Mouse (Mus musculus): ENCODE results near the gene Wrap53.
"Not testable (repeated sequence)": the region's sequence is repeated elsewhere in the genome, so short reads cannot be mapped to it uniquely, and the experiment has no call there.

Wrap53 gene

DNA sequence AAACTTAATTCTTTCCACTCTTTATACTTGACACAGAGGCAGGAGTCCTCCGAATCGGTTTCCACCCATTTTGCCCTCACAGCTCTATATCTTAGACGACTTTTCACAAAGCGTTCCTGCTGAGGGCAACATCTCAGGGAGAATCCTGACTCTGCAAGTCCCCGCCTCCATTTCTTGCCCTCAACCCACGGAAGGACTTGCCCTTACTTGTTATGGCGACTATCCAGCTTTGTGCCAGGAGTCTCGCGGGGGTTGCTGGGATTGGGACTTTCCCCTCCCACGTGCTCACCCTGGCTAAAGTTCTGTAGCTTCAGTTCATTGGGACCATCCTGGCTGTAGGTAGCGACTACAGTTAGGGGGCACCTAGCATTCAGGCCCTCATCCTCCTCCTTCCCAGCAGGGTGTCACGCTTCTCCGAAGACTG lies at the start of gene Wrap53, which contains the start of gene Trp53:
Gene Wrap53 (minus strand): TSS at position 165 of the 424 bp plus-strand sequence.
Gene Trp53 (plus strand): TSS at position 269 of the 424 bp plus-strand sequence.
- peak; percentile 72 for DNase-seq

DNA sequence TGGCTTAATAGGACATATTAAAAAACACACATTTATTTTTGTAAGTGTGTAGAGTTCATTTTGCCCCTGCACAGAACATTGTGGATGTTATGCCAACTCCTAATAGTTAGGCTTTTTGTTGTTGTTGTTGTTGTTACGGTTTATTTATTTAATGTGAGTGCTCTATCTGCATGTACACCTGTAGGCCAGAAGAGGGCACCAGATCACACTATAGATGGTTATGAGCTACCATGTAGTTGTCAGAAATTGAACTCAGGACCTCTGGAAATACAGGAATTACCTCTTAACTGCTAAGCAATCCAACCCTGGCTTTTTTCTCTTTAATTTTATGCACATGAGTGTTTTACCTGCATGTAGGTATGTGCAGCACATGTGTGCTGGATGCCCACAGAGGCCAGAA lies 49.7 kb upstream of the Wrap53 start:
- no peak for DNase-seq

DNA sequence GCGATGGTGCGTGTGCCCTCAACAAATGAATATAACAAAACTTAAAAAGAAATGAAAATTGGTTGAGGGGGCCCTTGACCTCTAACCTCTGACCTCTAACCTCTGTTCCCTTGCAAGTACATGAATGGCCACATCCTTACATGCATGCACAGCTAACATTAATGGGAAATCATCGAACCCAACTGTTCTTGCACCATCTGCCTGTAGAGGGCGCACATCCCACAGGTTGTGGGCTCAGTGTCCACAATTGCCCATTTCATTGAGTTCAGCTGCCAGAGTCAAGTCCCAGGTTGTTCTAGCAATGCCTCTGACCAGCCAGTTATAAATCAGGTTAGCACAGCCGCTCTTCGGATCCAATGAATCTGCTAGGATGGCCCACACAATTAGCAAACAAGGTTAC lies 48.2 kb upstream of the Wrap53 start:
- DNase-seq: peak; percentile 72

DNA sequence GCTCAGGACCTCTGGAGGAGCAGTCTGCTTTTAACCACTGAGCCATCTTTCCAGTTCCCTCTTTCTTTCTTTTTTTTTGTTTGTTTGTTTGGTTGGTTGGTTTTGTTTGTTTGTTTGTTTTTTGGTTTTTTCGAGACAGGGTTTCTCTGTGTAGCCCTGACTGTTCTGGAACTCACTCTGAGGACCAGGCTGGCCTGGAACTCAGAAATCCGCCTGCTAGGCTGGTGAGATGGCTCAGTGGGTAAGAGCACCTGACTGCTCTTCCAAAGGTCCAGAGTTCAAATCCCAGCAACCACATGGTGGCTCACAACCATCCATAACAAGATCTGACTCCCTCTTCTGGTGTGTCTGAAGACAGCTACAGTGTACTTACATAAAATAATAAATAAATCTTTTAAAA lies 44.3 kb upstream of the Wrap53 start:
- DNase-seq: not testable (repeated sequence)

DNA sequence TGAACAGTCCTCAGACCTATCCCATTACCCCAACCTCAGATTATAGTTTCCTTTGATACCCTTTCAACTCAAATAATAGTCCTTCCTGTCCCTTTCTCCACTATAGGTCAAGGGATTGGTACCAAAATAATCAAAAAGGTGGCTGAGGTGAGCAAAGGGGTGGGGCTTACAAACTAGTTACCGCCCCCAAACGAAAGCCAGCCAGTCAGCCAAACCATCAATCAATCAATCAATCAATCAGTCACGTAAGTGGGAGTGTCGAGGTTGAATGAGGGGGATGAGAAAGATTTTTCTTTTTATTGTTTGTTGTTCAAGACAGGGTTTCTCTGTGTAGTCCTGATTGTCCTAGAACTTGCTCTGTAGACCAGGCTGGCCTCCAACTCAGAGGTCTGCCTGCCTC lies 43.0 kb upstream of the Wrap53 start:
- no peak for DNase-seq

DNA sequence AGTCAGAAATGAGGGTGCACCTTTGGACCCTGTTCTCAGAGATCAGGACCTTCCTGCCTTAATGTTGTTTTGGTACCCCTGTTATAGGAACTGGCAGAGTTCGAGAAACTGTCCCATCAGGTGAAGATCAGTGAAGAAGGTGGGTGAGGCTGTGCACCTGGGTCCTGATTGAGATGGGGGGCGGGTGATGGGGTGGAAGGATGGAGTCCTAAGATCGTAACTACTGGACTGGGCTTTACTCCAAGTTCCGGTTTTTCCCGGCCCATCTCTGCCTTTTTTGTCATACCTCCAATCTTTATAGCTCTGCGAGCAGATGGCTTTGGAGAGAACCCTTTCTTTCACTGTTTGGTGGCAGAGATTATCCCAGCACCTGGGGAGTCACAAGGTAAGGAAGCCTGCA lies 42.4 kb upstream of the Wrap53 start:
- DNase-seq: no peak

DNA sequence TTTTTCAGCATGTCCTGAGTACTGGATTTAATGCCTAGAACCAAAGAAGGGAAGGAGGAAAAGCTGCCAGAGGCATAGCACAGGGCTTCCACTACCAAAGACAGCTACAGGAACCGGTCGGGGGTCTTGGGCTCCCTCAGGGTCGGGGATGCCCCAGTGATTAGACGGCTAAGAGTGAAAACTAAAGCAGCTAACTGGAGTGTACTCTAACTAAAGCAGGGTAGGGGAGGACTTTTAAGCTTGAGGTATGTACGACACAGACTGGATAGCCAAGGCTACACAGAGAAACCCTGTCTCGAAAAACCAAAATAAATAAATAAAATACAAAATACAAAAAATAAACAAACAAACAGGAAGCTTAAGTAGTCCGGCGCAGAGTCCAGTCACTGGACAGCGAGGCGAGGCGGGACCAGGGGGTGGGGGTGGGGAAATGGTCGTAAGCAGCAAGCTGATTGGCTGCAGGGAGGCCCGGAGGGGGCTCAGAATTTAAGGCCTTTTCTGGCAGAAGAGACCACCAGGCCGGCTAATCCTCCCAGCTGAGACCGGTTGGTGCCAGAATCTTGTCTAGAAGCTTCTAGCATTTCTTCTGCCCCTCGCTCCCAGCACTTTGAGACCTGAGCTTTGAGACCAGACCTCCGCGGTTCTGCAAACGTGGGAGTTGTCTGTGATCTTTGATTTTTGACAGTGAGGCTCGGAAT lies 41.7 kb upstream of the Wrap53 start, which contains the start of gene Sat2:
Gene Sat2 (plus strand): TSS at position 454 of the 698 bp plus-strand sequence.
- peak; percentile 68 for DNase-seq

DNA sequence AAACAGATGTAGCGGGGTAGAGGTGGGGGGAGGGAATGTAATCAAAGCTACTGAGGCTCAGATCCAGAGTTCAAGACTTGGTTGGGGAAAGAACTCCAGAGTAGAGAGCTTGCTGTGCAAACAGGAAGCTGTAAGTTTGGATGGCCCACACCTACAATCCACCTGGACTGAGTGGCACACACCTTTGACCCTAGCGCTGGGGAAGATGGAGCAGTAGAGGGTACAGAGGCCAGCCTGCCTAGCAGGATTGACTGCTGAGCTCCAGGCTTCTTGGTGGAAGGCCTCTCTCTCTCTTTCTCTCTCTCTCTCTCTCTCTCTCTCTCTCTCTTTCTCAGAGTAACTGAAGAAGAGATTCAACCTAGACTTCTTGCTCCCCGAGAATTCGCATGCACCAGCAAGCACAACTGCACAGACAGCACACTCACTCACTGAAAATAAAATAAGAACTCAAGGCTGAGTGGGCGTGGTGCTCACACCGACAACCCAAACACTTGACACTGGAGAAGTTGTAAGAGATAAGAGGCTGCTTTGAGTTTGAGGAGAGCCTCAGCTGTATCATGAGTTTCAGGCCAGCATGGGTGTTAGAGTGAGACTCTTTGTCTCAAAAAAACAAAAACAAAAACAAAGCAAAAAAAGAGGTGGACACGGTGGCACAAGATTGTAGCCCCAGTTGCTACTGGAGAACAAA lies 40.5 kb upstream of the Wrap53 start:
- no peak for DNase-seq

DNA sequence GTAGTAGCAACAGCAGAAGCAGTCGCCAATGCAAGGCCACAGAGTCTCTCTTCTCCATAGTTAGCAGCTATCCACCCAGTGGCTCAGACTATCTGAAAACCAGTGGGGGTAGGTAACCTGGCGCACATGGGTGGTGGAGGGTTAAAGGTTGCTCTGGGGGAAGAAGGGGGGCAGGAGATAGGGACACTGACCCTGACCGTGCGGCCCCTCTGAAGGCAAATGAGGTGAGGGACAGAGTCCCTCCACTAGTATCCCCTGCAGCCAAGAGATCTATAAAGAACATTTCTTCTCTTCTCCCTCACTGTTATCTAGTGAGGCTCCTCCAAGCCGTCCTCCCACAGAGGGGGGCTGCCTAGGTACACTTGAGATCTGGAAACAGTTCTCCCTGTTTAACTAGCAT lies 37.8 kb upstream of the Wrap53 start, which contains the start of gene Shbg:
Gene Shbg (minus strand): TSS at position 101 of the 400 bp plus-strand sequence.
- no peak for DNase-seq

DNA sequence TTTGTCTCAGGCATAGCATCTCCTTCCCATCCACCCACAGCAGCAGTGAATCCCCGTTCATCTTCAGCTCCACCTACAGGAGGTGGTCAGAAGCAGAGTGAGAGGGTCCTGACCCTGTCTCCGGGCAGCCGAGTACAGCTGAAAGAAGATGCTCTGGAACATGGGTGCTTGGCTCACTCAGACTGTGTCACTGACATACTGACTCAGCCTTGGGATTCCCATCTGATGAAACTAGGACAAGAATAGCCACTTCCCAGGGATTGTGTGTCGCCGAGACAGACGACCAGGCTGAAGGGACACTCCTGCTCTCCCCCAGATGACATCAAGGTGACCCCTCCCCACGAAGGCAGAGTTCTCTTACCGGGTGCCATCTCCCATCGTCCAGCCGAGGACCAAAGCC lies 36.7 kb upstream of the Wrap53 start:
- DNase-seq: no peak

DNA sequence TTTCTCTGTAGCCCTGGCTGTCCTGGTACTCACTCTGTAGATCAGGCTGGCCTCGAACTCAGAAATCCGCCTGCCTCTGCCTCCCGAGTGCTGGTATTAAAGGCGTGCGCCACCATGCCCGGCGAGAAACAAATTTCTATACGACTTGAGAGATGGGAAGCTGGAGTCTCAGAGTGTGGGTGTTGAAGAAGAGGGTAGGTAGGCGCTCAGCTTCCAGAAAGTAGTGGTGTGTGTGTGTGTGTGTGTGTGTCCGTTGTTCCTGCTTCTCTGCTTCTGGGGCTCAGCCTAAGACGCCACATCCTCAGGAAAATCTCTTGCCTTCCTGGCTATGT lies 34.2 kb upstream of the Wrap53 start:
- not testable (repeated sequence) for DNase-seq

DNA sequence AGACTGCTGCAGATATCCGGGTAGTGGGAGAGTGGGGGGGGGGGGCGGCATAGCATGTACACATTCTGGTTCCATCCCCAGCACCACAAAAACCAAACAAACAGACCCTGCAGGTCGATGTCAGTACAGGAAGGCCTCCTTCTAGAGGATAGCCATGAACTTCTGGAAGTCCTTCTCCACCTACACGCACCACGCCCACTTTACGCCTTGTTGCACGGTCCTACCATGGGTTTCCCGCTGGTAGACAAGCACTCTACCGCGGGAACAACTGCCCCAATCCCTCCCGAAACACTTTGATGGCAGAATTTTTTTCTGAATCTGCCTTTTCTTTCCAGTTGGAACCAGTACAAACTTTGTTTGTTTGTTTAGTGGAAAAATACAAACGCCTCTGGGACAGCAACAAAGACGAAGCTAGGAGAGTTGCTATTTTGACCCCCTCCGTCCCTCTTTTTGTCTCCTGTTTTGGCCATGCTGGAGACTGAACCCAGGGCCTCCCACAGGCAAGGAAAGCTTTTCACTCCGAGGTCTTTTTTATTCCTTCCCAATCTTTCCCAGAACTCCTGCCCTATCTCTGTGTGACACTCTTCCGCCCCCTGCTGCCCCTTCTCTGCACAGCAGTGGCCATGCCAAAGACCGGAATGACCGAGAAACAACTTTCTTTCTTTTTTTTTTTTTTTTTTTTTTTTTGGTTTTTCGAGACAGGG lies 33.6 kb upstream of the Wrap53 start:
- peak; percentile 80 for DNase-seq

DNA sequence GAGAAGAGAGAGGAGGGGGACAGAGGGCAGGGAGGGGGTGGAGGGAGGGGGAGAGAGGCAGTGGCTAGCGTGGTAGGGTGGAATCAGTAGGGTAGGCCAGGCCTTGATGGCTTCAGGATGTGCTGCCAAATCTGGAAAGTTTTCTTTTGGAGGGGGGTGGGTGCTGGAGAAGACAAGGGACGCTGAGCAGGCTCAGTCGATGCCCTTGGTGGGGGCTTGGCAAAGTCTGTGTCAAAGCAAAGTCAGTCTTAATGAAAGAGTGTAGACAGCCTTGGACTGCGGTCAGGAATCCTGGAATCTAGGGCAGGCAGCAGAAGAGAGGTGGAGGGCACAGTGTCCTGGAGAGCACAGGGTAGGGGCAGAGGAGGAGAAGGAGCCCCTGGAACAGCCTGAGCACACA lies 30.8 kb upstream of the Wrap53 start:
- no peak for DNase-seq

DNA sequence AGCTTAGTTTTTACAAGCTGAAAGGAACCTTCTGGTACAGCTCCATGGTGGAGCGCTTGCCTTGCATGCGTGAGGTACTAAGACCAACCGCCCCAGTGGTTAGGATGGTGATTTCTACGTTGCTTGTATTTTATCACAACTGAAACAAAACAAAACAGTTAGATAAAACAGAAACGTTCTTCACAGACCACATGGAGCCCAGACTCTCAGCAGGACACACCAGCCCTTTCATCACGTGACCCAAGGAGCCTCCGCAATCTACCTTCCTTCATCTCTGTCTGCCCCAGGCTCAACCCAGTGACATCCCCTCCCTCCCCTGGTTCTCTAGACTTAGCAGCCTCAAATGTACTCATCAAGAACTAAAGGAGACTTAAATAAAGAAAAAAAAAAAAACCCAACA lies 29.4 kb upstream of the Wrap53 start:
- no peak for DNase-seq

DNA sequence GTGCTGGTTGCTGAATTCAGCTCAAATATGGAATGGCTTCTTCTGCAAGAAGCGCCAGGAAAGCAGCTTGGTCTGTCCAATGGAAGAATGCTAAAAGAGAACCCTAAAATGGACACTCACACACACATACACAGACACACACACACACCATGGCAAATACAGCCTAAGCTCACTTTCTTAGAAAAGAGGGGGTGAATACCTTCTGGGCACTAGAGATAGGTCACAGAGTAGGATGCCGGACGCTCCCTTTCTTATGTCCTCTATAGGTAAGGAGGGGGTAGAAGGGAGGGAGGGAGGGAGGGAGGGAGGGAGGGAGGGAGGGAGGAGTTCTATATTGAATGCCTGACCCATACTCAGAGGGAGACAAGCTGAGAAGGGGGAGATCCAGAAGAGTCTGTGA lies 28.5 kb upstream of the Wrap53 start:
- DNase-seq: no peak

DNA sequence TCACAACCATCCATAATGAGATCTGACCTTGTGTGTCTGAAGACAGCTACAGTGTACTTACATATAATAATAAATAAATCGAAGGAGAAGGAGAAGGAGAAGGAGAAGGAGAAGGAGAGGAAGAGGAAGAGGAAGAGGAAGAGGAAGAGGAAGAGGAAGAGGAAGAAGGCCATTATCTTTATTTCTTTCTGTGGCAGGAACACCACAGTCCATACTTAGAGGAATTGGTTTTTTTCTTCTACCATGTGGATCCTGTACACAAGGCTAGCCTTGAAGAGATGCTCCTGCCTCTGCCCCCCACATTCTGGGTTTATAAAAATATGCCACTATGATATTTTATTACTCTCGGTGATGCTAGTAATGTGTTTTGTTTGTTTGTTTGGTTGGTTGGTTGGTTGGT lies 26.8 kb upstream of the Wrap53 start:
- DNase-seq: no peak

DNA sequence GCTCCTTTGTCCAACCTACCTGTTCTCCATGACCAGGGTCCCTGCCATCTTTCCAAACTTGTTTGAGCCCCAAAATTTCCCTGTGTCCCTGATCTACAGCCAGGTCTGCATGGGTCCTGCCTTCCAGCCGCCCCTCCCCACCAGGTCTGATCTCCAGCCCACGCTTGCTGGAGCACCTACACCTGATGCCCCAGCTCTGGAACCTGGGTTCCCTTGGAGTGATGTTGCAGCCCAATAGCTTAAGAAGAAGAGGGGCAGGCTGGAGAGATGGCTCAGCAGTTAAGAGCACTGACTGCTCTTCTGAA lies 26.4 kb upstream of the Wrap53 start:
- no peak for DNase-seq

DNA sequence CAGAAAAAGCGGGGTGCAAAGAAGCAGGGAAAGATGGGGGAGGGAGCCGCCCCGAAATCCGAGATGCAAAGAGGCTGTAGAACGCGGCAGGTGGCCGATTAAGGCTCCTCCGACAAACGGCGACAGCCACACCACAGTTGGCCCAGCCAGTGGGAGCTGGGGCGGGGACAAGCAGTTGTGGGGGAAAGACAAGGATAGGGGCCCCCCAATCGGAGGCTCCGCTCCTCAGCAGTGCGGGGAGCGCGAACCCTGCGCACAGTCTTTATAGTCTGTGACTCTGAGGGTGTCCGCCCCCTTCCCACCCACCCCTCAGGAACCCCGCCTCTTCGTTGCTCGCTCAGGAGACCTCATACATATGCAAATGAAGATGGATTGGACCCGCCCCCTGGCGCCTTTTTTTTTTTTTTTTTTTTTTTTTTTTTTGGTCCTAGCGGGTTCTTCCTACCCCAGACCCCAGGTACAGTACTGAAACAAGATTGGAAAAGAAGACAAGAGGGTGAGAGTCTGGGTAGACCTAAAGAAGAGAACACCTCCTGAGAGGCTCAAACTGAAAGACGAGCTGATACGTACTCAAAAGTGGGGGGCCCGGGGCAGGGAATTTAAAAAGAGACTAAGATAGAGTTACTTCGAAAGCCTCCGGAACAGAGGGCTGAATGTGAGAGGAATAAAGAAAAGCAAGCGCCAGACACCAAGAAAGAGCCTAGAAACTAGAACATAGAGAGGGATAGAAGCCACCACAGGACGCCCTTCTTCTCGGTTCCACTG lies 25.9 kb upstream of the Wrap53 start, which contains the start of gene Atp1b2:
Gene Atp1b2 (minus strand): TSS at position 217 of the 765 bp plus-strand sequence.
- DNase-seq: peak; percentile 88

DNA sequence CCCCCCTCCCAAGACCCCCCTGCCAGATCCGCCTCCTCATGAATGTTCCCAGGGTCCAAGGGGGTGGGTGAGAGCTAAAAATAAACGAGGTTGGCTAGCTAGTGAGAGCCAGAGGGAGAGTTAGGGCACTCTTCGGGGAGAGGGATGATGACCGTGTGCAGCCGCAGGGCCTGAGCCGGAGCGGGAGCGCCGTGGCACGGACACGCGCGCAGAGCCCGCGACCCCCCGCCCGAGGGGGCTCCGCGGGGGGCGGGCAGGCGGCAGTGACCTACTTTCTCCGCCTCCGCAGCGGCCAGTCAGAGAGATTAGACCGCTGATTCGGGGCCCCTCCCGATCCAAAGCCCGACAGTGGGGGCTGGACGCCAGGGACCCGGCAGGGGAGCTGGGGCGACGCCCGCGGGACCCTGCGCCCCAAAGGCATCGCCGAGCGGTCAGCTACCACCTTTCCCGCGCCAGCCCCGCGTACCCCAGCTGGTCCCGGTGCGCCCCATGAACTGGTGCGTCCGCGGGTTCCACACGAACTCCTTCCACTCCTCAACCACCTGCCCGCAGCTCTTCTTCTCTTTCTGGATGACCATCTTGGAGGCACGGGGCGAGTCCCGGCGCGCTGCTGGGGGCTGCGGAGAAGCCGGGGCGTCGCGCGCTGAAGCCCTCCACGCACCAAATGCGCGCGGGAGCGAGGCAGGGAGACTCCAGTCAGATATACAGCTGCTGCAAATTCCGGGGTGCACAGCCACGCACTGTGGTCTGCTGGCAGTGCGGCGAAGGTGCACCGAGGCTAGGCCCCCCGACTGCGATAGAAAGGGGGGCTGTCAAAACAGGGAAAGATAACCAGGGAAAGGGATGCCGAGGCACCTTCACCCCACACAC lies 25.0 kb upstream of the Wrap53 start:
- peak; percentile 46 for DNase-seq

DNA sequence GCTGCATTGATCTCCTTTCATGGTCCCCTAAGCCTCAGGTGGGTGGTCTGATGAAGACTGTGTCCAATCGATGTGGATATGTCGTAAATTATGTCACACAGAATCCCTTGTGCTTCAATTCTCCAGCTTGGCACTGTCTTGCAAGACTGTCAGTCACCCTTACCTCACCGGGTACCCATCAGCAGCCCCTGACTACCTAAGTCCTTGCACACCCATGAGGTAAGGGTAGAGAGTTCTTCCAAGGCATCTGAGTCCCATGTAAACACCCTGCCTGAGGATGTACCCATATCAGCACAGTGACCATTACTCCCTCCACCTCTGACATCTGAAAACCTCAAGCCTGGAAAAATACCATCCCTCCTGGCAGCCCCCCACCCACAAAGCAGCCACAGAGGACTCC lies 24.3 kb upstream of the Wrap53 start:
- DNase-seq: no peak

DNA sequence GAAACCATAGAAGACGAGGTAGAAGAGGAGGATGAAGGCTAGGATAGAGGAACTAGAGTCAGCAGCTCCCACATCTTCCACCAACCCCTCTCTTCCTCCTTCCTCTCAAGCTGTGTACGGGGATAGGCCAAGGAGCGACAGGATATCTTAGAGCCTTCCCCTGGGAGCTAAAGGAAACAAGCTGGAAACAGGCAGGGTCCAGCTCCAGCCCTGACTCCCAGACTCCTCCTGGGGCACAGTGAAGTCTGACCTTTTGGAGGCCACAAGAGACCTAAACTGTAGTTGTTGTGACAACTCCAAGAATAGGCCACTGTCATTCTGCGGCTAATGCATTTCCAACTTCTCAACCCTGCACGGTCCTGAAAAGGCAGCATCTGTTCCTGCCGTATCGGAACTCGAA lies 23.5 kb upstream of the Wrap53 start:
- DNase-seq: no peak

DNA sequence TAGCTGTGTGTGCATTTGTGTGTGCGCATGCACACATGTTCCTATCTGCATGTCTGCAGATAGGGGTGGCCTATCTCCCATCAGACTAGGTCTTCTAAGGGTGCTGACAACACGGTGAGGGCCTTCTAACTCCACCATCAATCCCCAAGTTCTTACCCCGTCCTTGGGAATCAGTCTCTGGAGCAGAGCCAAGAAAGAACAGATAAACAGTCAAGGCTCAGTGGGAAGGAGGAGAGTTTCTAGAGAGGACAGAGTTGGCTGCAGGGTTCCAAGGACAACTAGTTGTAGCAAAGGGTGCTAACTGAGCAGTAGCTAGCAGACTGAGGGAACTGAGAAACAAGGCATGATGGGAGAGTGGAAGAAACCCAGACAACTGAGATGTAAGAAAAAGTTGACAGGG lies 21.7 kb upstream of the Wrap53 start:
- DNase-seq: no peak
